Mouse (Mus musculus) urinary bladder, postnatal 10 days (tissue): ENCODE measurements around the gene Nt5dc1.
"Not testable (repeated sequence)": the region's sequence is repeated elsewhere in the genome, so short reads cannot be mapped to it uniquely, and the experiment has no call there.

Source experiments
- DNase-seq: peaks from one replicate; pipeline ENCODE4 v3.0.0; 2022; ENCODE audit warnings: low spot score

The Nt5dc1 gene

GRCm38 (mm10) chr10:34418204-34418756 lies at the start of gene Nt5dc1:
Nt5dc1 (minus strand) TSS chr10:34418552.
- DNase-seq = peak; percentile 88

- no peak for DNase-seq
Measured at GRCm38 (mm10) chr10:34464321-34464720, 46.0 kb upstream of the Nt5dc1 start.

GRCm38 (mm10) chr10:34461451-34461850 lies 43.1 kb upstream of the Nt5dc1 start:
- no peak for DNase-seq

GRCm38 (mm10) chr10:34449469-34449868 lies 31.1 kb upstream of the Nt5dc1 start:
- no peak for DNase-seq

- DNase-seq = not testable (repeated sequence)
Measured at GRCm38 (mm10) chr10:34434191-34434590, 15.8 kb upstream of the Nt5dc1 start.

- no peak for DNase-seq
Measured at GRCm38 (mm10) chr10:34431783-34432182, 13.4 kb upstream of the Nt5dc1 start.

GRCm38 (mm10) chr10:34418794-34419193 lies 442 bp upstream of the Nt5dc1 start:
- not testable (repeated sequence) for DNase-seq

- DNase-seq = no peak
Measured at GRCm38 (mm10) chr10:34399267-34399666, 19.1 kb downstream of the Nt5dc1 start.

GRCm38 (mm10) chr10:34396959-34397358 lies 21.4 kb downstream of the Nt5dc1 start:
- DNase-seq = no peak

- no peak for DNase-seq
Measured at GRCm38 (mm10) chr10:34389681-34390080, 28.7 kb downstream of the Nt5dc1 start, which contains the start of gene Col10a1. Col10a1 (plus strand) TSS chr10:34389981.

GRCm38 (mm10) chr10:34385636-34386035 lies 32.7 kb downstream of the Nt5dc1 start:
- DNase-seq = no peak

GRCm38 (mm10) chr10:34373332-34373731 lies 45.0 kb downstream of the Nt5dc1 start:
- no peak for DNase-seq

GRCm38 (mm10) chr10:34368138-34368537 lies 50.2 kb downstream of the Nt5dc1 start:
- no peak for DNase-seq

- no peak for DNase-seq
Measured at GRCm38 (mm10) chr10:34363756-34364155, 54.6 kb downstream of the Nt5dc1 start.

GRCm38 (mm10) chr10:34358263-34358662 lies 60.1 kb downstream of the Nt5dc1 start:
- DNase-seq = no peak

GRCm38 (mm10) chr10:34352166-34352565 lies 66.2 kb downstream of the Nt5dc1 start:
- no peak for DNase-seq

- no peak for DNase-seq
Measured at GRCm38 (mm10) chr10:34341886-34342285, 76.5 kb downstream of the Nt5dc1 start.

- no peak for DNase-seq
Measured at GRCm38 (mm10) chr10:34341014-34341413, 77.3 kb downstream of the Nt5dc1 start.

GRCm38 (mm10) chr10:34328310-34328709 lies 90.0 kb downstream of the Nt5dc1 start:
- no peak for DNase-seq

GRCm38 (mm10) chr10:34327144-34327543 lies 91.2 kb downstream of the Nt5dc1 start:
- DNase-seq = no peak

- no peak for DNase-seq
Measured at GRCm38 (mm10) chr10:34326701-34327100, 91.7 kb downstream of the Nt5dc1 start.

GRCm38 (mm10) chr10:34320809-34321208 lies 97.5 kb downstream of the Nt5dc1 start:
- no peak for DNase-seq

- no peak for DNase-seq
Measured at GRCm38 (mm10) chr10:34317217-34317606, 101.1 kb downstream of the Nt5dc1 start.

- DNase-seq = no peak
Measured at GRCm38 (mm10) chr10:34316571-34317216, 101.7 kb downstream of the Nt5dc1 start.
